Mouse (Mus musculus) cortical plate, adult 2 months (tissue): ENCODE measurements around the gene Cant1.

Source experiments
- CTCF ChIP-seq: fragments of 200-500 bp; IDR thresholded peaks from 2 replicates; pipeline ENCODE4 v1.5.1; 2011; ENCODE audit warnings: mild to moderate bottlenecking, control low read depth, low read length; ENCODE audit not compliant: insufficient read depth; ENCODE audit errors: extremely low read depth
- POLR2A ChIP-seq: fragments of 200-500 bp; IDR thresholded peaks from 2 replicates; pipeline ENCODE4 v1.6.1; 2011; ENCODE audit warnings: mild to moderate bottlenecking, low read length, control low read depth; ENCODE audit not compliant: insufficient read depth; ENCODE audit errors: extremely low read depth

DNA sequence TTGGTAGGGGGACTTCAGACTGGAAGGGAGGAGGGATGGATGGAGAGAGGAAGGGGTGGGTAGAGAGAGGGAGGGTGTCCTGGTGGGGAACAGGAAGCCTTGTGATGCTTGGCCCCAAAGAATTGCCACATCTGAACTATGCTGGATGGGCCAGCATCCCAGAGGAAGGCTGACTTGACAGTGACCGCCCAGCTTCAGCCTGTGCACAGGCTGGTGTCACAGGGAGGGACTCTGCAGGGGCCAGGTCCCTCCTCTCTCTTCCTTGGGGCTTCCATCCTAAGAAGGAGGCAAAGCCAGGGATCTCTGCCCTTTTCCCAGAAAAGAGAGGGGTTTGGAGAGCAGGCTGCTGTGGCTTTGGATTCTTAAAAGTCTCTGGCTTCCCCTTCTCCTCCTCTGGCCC, 56.4 kb downstream of the Cant1 start:
- no peak for TF ChIP-seq POLR2A
- TF ChIP-seq CTCF = no peak
